Mouse (Mus musculus): ENCODE data around the gene Smarcc1. TPM values are rescaled to one million over a fixed set of nuclear protein-coding genes. Genes with fewer than 3 reads are reported as not detected.
"Not testable (repeated sequence)": the region's sequence is repeated elsewhere in the genome, so short reads cannot be mapped to it uniquely, and the experiment has no call there.

The Smarcc1 gene
- polyA plus RNA-seq, 1 experiment from 2014 or later, result 181 TPM

- Histone ChIP-seq H3K9me3 (replicated peaks) (no peaks in the 10 kb centered on the region), H3K27ac (no peak overlapping the region), H3K9ac (peak overlapping the region; percentile 94), H3K4me1 (peaks cover 8% of the 10 kb centered on the region), H3K27me3 (no peaks in the 10 kb centered on the region), H3K4me2 (peak overlapping the region; percentile 87), H3K4me3 (peak overlapping the region; percentile 89), H3K36me3 (ENCODE audit: poor library complexity, severe bottlenecking) (peaks cover 86% of the 10 kb centered on the region)
- WGBS, result 4% methylated on average over 41 of the region's 41 CpGs
- peak; percentile 96 for ATAC-seq
Observed at GRCm38 (mm10) chr9:110100627-110101600, 16.6 kb upstream of the Smarcc1 start.

- H3K4me2 ChIP-seq, result peak overlapping the region; percentile 86
- WGBS, result 6% methylated on average over 10 of the region's 10 CpGs
- peak overlapping the region; percentile 91 for H3K4me3 ChIP-seq
- no peaks in the 10 kb centered on the region for H3K27me3 ChIP-seq
- H3K36me3 ChIP-seq (ENCODE audit: poor library complexity, severe bottlenecking), result peaks cover 37% of the 10 kb centered on the region
- peak overlapping the region; percentile 96 for H3K27ac ChIP-seq
- no peak for ATAC-seq
- no peaks in the 10 kb centered on the region for H3K9me3 ChIP-seq (replicated peaks)
- peak overlapping the region; percentile 91 for H3K9ac ChIP-seq
- H3K4me1 ChIP-seq, result peaks cover 21% of the 10 kb centered on the region
Observed at GRCm38 (mm10) chr9:110116353-110116976, 1.0 kb upstream of the Smarcc1 start.

GRCm38 (mm10) chr9:110117779-110118139, 251 bp downstream of the Smarcc1 start, which contains the start of gene Dhx30:
TSS of gene Dhx30 (minus strand) at chr9:110117830.
- Histone ChIP-seq H3K4me3 (peak within 1 kb of the TSS; percentile 91), H3K27ac (peak within 1 kb of the TSS; percentile 96)

DNA sequence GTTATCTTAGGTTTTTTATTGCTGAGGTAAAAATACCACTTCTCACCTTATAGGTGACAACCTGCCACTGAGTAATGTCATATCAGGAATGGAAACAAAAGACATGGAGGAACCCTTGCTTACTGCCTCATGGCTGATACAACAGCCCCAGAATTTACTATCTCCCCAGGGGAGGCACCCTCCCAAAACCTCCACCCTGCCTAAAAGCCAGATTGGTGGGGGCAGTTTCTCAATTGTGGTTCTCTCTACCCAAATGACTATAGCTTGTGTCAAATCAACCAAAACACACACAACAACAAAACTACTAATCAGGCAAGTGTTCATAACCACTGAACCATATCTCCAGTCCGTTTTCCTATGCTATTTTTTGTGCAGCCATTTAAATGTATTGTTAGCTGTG, 741 bp downstream of the Smarcc1 start:
- no peaks in the 10 kb centered on the region for H3K27me3 ChIP-seq
- peak overlapping the region; percentile 86 for H3K4me2 ChIP-seq
- H3K9ac ChIP-seq, result peak overlapping the region; percentile 91
- peaks cover 19% of the 10 kb centered on the region for H3K36me3 ChIP-seq (ENCODE audit: poor library complexity, severe bottlenecking)
- H3K4me1 ChIP-seq, result peaks cover 21% of the 10 kb centered on the region
- WGBS, result 24% methylated on average over 1 of the region's 1 CpGs
- ATAC-seq, result no peak
- no peaks in the 10 kb centered on the region for H3K9me3 ChIP-seq (replicated peaks)
- peak overlapping the region; percentile 96; the same call in 1 of the 2 replicates for H3K27ac ChIP-seq
- H3K4me3 ChIP-seq, result peak overlapping the region; percentile 91

More at GRCm38 (mm10) chr9:110117779-110118139, 251 bp downstream of the Smarcc1 start, which contains the start of gene Dhx30:
- Histone ChIP-seq H3K9ac (peak within 1 kb of the TSS; percentile 91), H3K27me3 (no peaks in the 10 kb centered on the region), H3K36me3 (ENCODE audit: poor library complexity, severe bottlenecking) (peaks cover 24% of the 10 kb centered on the region), H3K4me2 (peak within 1 kb of the TSS; percentile 86), H3K4me1 (peaks cover 21% of the 10 kb centered on the region), H3K9me3 (replicated peaks) (no peaks in the 10 kb centered on the region)
- ATAC-seq, result peak; percentile 36
- WGBS, result under 1% methylated on average over 17 of the region's 17 CpGs

DNA sequence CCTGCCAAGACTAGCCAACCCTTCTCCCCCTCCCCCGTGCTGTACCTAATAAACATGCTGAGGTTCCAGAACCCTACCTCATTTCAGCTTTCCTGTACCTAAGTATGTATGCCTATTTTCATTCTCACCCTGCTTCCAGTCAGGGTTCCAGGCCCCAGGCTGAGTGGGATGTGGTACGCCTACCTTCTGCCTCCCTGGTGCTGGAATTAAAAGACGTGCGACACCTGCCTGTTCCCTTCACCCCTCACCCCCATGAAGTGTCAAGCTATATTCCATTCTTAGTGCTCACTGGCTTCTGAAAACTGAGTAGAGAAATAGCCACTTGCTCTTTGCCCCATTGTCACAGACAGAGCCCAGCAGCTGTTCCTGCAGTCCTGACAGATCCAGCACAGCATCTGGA, 3.9 kb downstream of the Smarcc1 start:
- WGBS, result 76% methylated on average over 4 of the region's 4 CpGs
- no peak overlapping the region for H3K4me2 ChIP-seq
- H3K4me1 ChIP-seq, result peaks cover 12% of the 10 kb centered on the region
- ATAC-seq, result no peak
- no peak overlapping the region for H3K27ac ChIP-seq
- no peak overlapping the region for H3K9ac ChIP-seq
- H3K4me3 ChIP-seq, result no peak overlapping the region
- H3K36me3 ChIP-seq (ENCODE audit: poor library complexity, severe bottlenecking), result no peaks in the 10 kb centered on the region
- no peaks in the 10 kb centered on the region for H3K9me3 ChIP-seq (replicated peaks)
- H3K27me3 ChIP-seq, result no peaks in the 10 kb centered on the region

GRCm38 (mm10) chr9:110123322-110123721, 5.8 kb downstream of the Smarcc1 start:
- H3K4me2 ChIP-seq, result no peak overlapping the region
- H3K36me3 ChIP-seq (ENCODE audit: poor library complexity, severe bottlenecking), result no peaks in the 10 kb centered on the region
- H3K4me3 ChIP-seq, result no peak overlapping the region
- H3K27me3 ChIP-seq, result no peaks in the 10 kb centered on the region
- WGBS, result 90% methylated on average over 2 of the region's 2 CpGs
- ATAC-seq, result no peak
- no peak overlapping the region for H3K9ac ChIP-seq
- peaks cover 8% of the 10 kb centered on the region for H3K4me1 ChIP-seq
- H3K9me3 ChIP-seq (replicated peaks), result no peaks in the 10 kb centered on the region
- no peak overlapping the region for H3K27ac ChIP-seq

GRCm38 (mm10) chr9:110124008-110124540, 6.6 kb downstream of the Smarcc1 start:
- not testable (repeated sequence) for H3K4me2 ChIP-seq; H3K4me1 ChIP-seq; H3K9ac ChIP-seq; H3K36me3 ChIP-seq (ENCODE audit: poor library complexity, severe bottlenecking); H3K27me3 ChIP-seq; H3K4me3 ChIP-seq; ATAC-seq; H3K27ac ChIP-seq; H3K9me3 ChIP-seq (replicated peaks)
- WGBS, result 60% methylated on average over 2 of the region's 2 CpGs

DNA sequence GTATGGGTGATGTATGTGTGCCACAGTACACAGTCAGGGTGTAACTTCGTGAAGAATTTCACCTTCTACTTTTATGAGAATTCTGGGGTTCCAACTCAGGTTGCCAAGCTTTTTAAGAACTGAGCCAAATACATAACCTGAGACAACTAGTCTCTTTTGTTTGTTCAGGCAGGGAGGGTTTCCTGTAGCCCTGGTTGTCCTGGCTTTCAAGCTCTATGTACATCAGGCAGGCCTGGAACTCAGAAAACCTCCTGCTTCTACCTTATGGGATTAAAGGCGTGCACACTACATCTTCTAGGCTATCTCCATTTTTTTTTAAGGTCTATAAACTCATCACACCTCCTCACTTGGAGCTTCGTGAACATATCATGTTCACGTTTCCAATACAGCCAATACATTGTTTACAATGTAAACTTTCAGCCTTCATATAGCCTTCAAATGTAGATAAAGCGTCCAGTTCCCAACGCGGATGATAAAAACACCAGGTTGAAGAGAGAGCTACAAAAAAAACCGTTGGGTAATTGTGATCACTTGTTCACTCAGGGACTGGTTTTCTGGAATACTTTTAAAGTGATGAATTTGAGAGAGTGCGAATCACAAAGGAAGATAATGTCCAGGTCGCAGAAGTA, 13.5 kb downstream of the Smarcc1 start:
- Histone ChIP-seq H3K36me3 (ENCODE audit: poor library complexity, severe bottlenecking) (peaks cover 19% of the 10 kb centered on the region), H3K9ac (peak overlapping the region; percentile 99), H3K27ac (peak overlapping the region; percentile 78), H3K4me3 (peak overlapping the region; percentile 95), H3K9me3 (replicated peaks) (no peaks in the 10 kb centered on the region), H3K4me2 (peak overlapping the region; percentile 67), H3K27me3 (no peaks in the 10 kb centered on the region), H3K4me1 (peaks cover 40% of the 10 kb centered on the region)
- ATAC-seq, result no peak
- 33% methylated on average over 10 of the region's 10 CpGs for WGBS

GRCm38 (mm10) chr9:110131525-110132197, 14.2 kb downstream of the Smarcc1 start:
- WGBS, result under 1% methylated on average over 56 of the region's 64 CpGs
- Histone ChIP-seq H3K4me3 (peak overlapping the region; percentile 95), H3K4me1 (peaks cover 44% of the 10 kb centered on the region), H3K4me2 (peak overlapping the region; percentile 67), H3K9ac (peak overlapping the region; percentile 99), H3K27me3 (no peaks in the 10 kb centered on the region), H3K9me3 (replicated peaks) (no peaks in the 10 kb centered on the region), H3K36me3 (ENCODE audit: poor library complexity, severe bottlenecking) (peaks cover 25% of the 10 kb centered on the region), H3K27ac (peak overlapping the region; percentile 78)
- ATAC-seq, result peak; percentile 97

DNA sequence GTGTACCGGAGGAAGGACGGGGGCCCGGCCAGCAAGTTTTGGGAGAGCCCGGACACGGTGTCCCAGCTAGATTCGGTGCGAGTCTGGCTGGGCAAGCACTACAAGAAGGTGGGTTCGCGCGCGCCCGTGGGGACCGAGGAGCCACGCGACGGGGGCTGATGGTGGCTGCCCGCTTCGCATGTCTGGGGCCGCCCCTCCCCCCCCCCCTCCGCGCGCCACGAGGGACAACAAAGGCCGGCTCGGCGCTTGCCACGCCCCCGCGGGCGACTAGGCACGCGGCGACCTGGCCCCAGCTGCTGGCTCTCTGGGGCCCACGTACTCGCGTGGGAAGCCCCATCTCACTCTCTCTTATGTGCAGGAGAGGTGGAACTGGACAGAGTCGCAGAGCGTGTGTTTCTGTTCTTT, 14.7 kb downstream of the Smarcc1 start:
- H3K4me1 ChIP-seq, result peaks cover 44% of the 10 kb centered on the region
- peak overlapping the region; percentile 99 for H3K9ac ChIP-seq
- peak overlapping the region; percentile 78 for H3K27ac ChIP-seq
- no peaks in the 10 kb centered on the region for H3K9me3 ChIP-seq (replicated peaks)
- peak overlapping the region; percentile 95 for H3K4me3 ChIP-seq
- WGBS, result under 1% methylated on average over 26 of the region's 38 CpGs
- H3K36me3 ChIP-seq (ENCODE audit: poor library complexity, severe bottlenecking), result peaks cover 31% of the 10 kb centered on the region
- ATAC-seq, result peak; percentile 70
- H3K4me2 ChIP-seq, result peak overlapping the region; percentile 67
- no peaks in the 10 kb centered on the region for H3K27me3 ChIP-seq

GRCm38 (mm10) chr9:110132921-110133320, 15.4 kb downstream of the Smarcc1 start:
- Histone ChIP-seq H3K27ac (0 out of 2 replicates have a peak overlapping the region, but pooled peaks have one; percentile 78), H3K4me3 (peak overlapping the region; percentile 95), H3K27me3 (no peaks in the 10 kb centered on the region), H3K4me2 (peak overlapping the region; percentile 67), H3K9ac (peak overlapping the region; percentile 99), H3K4me1 (peaks cover 44% of the 10 kb centered on the region), H3K36me3 (ENCODE audit: poor library complexity, severe bottlenecking) (peaks cover 36% of the 10 kb centered on the region), H3K9me3 (replicated peaks) (no peaks in the 10 kb centered on the region)
- 66% methylated on average over 6 of the region's 6 CpGs for WGBS
- ATAC-seq, result no peak

Data from forebrain, embryonic 13.5 days (tissue).